Mouse (Mus musculus) heart, adult 8-10 months (tissue): ENCODE measurements around the gene Tesc. TPM values are rescaled to one million over a fixed set of nuclear protein-coding genes. Genes with fewer than 3 reads are reported as not detected.

Experiments
- DNase-seq: peaks from one replicate; pipeline ENCODE4 v3.0.0; 2022; ENCODE audit warnings: low spot score
- total RNA-seq, 4 experiments: library from RNA; stranded (reverse); gene quantifications; 2 replicates each; pipeline ENCODE4 v1.2.4; 2022

Tesc gene
- total RNA-seq, 4 experiments from 2014 or later: 204 to 264 (median 228) TPM

DNA sequence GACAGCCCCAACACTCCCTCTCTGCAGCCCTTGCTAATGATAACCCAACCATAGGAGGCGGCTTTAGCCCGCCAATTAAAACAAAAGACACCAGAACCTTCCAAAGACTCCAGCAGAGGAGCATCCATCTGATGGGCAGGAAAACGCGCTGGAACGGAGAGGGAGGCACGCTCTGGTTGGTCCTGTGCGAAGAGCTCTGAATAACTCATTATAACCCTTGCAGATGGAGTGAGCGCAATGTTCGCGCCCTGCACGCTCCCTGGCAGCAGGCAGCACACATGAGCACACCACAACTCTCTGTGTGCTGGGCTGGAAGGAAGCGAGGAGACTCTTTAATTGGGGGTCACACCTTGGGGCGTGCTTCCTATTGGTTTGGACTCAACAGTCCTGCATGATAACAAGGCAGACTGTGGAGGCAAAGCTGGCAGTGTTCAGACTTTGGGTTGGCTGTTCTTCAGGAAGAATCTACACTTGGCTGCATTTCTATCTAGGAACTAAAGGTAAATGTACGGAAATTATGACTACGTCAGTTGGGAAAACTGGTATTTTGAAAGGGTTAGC, 45.8 kb downstream of the Tesc start:
- no peak for DNase-seq

DNA sequence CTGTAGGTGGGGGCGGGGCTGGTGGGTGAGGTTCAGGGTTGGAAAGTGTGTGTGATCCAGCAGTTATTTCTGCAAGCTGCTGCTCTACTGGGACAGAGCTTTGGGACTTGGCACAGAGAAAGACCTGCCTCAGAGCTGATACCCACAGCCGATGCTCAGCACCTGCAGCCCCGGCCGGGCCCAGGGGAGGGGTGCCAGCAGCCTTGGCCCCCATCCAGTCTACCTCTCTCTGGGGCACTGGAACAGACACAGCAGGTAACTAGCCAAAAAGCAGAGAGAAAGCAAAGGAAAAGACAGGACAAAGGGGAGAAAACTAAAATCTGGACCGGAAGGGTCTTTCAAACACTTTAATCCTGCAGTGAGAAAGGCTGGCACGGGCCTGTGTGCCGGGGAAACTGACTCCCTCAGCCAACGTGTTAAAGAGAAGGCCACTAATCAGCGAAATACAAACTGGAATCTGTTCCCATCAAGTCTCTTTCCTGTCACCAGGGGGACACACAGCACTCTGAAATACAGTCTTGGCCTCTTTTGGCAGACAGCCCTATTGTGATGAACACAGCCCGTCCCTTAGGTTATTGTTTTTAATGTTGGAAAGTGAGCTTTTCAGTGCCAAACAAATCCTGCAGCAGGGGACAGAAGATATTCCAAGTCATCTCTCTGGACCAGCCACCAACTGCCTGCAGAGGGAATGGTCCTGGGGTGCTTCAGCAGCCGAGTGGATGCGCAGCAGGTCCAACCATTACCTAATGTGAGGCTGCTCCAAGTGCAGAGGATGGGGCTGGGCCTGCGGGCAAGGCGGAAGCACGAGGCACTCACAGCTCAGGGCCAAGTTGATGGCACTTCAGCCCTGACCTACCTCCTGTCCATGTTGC, 49.4 kb downstream of the Tesc start:
- DNase-seq: no peak

DNA sequence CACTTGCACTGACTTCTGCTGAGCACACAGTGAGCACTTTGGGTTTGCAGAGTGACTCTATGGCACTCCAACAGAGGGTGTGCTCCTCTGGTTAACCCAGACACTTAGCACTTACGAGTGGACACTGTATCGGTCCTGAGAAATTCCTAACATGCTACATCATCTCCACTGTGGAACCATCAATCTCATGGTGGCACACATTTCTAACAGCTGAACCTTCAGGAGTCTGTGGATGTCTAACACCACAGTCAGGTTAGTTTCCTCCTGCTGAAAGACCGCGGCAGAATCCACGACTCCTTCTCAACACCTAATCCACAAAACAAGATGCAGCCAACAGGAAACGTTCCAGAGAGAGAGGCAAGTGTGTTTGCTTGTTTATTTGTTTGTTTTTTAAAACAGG, 51.0 kb downstream of the Tesc start:
- no peak for DNase-seq

DNA sequence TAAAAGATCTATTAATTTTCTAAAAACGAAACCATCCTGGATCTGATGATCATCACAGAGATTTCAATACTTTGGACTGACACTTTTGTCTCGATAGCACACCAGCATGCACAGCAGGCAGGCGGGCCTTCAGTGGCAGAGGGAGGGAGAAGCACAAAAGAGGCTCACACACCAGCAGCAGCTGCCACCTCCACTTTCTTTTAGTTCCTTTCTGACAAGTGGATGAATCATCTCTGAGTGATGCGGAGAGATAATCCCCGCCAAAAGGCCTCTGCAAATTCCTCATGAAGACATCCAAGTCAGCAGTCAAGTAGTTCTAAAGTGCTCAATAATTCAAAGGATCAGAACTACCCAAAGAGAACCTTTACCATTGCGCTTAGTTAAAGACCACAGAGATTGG, 51.8 kb downstream of the Tesc start:
- DNase-seq: no peak

- DNase-seq: no peak
These were observed 52.3 kb downstream of the Tesc start for GRCm38 (mm10) chr5:118079839-118080250.

DNA sequence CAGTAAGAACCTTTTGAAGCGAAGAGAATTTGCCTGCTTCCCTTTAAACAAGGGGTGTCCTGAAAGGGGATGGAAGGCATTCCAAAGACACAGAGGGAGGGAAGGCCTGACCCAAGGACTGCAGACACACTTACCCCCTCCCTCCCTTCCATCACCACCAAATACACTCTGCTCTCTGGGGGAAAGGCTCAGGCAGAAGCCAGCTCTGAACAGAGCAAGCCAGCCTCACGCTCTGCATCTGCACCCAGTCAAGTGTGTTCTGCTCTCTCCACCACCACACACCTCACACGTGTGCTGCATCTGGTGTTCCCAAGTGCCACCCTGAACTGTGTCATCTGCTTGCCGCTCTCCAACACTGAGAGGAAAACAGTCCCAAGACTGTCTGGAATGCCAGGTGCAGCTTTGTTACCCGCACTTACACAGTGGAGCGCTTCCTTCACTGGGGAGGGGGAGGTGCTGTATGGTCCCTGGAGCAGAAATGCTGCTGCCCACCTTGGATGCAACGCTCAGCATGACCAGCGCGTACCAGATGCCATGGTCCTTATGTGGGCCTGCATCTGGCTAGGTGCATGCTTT, 53.9 kb downstream of the Tesc start:
- DNase-seq: no peak

DNA sequence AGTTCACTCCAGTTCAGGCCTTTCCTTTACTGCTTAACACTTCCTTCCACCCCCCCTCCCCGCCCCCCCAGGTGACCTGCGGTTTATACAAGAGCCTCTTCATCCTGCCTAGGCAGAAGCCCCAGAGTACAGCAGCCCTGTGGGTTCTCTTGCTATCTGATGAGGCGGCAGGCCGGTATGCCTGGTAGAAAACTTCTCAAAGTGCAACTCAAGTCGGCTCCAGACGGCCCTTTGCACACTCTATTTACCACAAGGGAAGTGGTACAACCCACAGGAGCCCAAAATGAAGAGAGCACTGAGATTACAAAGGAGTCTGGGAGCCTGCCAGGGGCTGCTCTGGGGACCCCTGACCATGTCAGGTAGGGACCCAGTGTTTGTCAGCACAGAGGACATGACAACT, 54.5 kb downstream of the Tesc start:
- no peak for DNase-seq

- no peak for DNase-seq
These were observed 55.6 kb downstream of the Tesc start for GRCm38 (mm10) chr5:118083060-118083638.

- no peak for DNase-seq
These were observed 56.7 kb downstream of the Tesc start for GRCm38 (mm10) chr5:118084171-118084727.

DNA sequence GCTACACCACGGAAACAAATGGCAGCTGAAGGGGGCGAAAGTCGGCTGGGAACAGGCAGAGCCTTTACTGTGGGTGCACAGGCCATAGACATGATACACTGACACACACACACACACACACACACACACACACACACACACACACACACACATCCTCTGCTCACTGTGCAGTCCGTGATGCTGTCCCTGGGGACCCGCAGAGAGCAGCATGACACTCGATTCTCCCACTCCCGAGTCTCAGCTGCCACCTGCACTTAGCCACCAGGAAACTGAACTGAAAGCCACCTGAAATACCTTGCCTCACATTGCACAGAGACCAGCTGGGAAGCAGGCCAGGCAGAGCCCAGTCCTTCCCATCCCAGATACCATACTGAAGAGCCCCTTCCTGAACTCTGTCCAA, 57.8 kb downstream of the Tesc start:
- no peak for DNase-seq

DNA sequence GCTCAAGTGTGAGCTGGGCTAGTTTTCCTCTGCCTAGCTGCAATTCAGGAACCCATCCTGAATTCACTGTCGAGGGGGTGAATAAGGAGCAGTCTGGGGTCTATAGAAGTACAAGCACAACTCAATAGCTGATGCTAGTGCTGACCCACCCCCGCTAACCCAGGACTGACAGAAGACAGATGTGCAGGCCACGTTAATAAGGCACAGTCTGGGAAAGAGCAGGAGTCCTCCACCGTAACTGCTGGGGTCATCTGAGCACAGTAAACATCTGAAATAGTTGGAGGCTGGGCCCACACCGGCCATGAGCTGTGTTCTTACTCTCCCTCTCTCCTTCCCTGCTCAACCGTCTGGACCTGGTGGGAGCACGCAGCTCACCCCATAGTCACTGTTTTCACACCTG, 59.4 kb downstream of the Tesc start:
- DNase-seq: no peak

DNA sequence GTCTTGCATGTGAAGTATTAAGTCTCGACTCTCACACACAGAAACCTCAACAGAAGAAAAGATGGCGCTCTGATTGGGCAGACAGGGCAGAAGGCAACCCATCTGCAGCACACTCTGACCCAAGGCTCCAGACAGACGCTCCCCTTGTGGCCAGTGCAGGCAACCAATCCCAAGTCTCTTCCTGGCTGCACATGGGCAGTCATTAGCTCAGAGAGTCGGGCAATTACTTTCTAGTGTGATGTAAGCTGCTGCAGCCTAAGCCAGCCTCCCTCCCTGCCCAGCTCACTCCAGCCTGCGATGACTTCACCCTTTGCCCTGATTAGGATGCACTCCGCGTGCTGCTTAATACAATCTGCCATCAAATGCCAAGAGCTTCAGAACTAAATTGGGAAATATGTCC, 61.6 kb downstream of the Tesc start:
- DNase-seq: peak; percentile 49

GRCm38 (mm10) chr5:118090101-118090500, 62.6 kb downstream of the Tesc start:
- no peak for DNase-seq

GRCm38 (mm10) chr5:118090837-118091236, 63.3 kb downstream of the Tesc start:
- DNase-seq: no peak

- no peak for DNase-seq
These were observed 65.9 kb downstream of the Tesc start for GRCm38 (mm10) chr5:118093321-118094035.

DNA sequence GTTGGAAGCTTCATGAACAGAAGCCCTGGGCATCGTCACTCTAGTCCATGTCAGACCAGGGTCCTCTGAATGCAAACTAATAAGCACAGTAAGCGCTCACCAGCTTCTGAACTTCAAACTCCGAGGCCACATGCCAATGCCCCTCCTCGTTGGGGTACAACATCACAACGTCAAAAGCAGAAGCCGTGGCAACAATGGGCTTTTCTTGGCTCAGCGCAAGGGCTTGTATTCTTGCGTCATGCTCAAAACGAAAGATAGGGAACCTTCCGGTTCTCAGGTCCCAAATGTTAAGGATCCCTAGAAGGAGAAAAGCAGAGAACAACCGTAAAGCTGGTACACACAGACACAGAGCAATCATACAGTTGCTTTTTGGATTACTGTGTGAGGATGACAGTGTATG, 67.9 kb downstream of the Tesc start:
- no peak for DNase-seq

- no peak for DNase-seq
These were observed 68.3 kb downstream of the Tesc start for GRCm38 (mm10) chr5:118095849-118096248.

DNA sequence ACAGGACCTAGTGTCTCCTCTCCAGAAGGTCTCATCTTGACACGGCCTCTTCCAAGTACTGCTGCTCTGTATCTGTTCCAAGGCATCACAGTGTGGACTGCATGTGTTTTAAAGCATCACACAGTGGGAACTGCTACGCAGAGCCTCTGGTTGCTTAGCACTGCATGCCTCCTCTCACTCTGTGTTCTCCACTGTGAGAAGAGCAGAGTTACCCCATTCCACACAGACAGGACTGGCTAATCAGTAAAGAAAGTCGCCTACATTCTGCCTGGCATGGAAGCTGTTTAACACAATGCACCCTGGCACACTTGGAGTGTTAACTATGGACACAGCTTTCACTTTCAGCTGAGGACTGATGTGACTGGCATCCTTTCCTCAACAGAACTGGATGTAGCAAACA, 68.8 kb downstream of the Tesc start:
- no peak for DNase-seq

GRCm38 (mm10) chr5:118099069-118099869, 71.7 kb downstream of the Tesc start:
- DNase-seq: no peak

DNA sequence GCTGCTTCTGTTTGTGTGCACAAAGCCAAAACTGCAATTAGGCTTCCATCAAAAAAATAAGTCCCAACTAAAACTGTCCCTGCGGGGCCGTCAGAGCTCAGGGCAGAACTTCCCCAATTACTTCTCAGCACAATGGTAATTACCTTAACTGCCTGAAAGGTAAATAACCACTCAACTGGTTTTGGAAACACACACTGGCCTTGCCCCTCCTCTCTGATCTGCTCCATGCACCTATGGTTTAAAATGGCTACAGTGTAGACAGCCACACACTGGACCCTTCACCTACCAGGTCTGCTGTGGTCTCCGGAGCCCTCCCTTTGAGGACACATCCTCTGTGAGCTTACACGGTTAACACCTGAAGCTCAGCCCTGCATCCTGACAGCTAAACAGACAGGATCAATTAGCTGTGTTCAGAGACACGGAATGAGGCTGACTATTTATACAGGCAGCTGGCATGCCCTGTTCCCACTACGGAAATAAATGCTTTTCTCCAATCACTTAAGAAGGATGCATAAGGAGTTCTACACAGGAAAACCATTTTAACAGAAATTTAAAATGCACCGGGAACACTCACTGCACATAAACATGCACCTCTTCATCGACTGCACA, 72.4 kb downstream of the Tesc start:
- no peak for DNase-seq
